Mouse (Mus musculus) thymus, adult 2 months (tissue): ENCODE results near the gene Creld1.

ENCODE experiments used
- CTCF ChIP-seq: fragments of 200-500 bp; IDR thresholded peaks from 2 replicates; pipeline ENCODE4 v1.5.1; 2012; ENCODE audit warnings: mild to moderate bottlenecking, control low read depth, low read length, moderate library complexity, borderline replicate concordance; ENCODE audit not compliant: control insufficient read depth, poor library complexity, insufficient read depth; ENCODE audit errors: extremely low read depth
- POLR2A ChIP-seq: fragments of 200-500 bp; IDR thresholded peaks from 2 replicates; pipeline ENCODE4 v1.6.1; 2012; ENCODE audit warnings: mild to moderate bottlenecking, low read length, control low read depth, moderate library complexity; ENCODE audit not compliant: control insufficient read depth, poor library complexity, insufficient read depth; ENCODE audit errors: extremely low read depth

GRCm38 (mm10) chr6:113522310-113522709 is 39.2 kb downstream of the Creld1 start:
- TF ChIP-seq CTCF (no peak), POLR2A (no peak)
